Mouse (Mus musculus): ENCODE measurements around the gene Rnf220.

- TF ChIP-seq CTCF (IDR thresholded peaks at IDR 0.05; ENCODE audit: extremely low read depth, insufficient read length, insufficient replicate concordance, low read depth, low read length): no peak
- TF ChIP-seq POLR2A (IDR thresholded peaks at IDR 0.05; ENCODE audit: low read depth, low read length): no peak
Observed at GRCm38 (mm10) chr4:117494911-117495501, 1.8 kb downstream of the Rnf220 start.

Measured in small intestine, adult 2 months (tissue).